Mouse (Mus musculus) testis, adult 2 months (tissue): Measurements from ENCODE around the gene Cxadr. TPM values are rescaled to one million over a fixed set of nuclear protein-coding genes. Genes with fewer than 3 reads are reported as not detected.
A peak's percentile ranks its signal among the peaks of the same experiment; 100 is the strongest.

Source experiments
- H3K27ac ChIP-seq: fragments of 200-500 bp; 2 replicates; pipeline ENCODE4 v1.5.1; 2012; ENCODE audit warnings: low read depth, low read length; ENCODE audit not compliant: control insufficient read depth, insufficient read depth
- H3K27me3 ChIP-seq: fragments of 200-500 bp; 2 replicates; pipeline ENCODE4 v1.6.1; 2012; ENCODE audit warnings: mild to moderate bottlenecking, low read length, moderate library complexity; ENCODE audit not compliant: control insufficient read depth, insufficient read depth
- H3K36me3 ChIP-seq: fragments of 200-500 bp; 2 replicates; pipeline ENCODE4 v1.6.1; 2012; ENCODE audit warnings: mild to moderate bottlenecking, low read length; ENCODE audit not compliant: control insufficient read depth, insufficient read depth
- H3K4me1 ChIP-seq: fragments of 200-500 bp; 2 replicates; pipeline ENCODE4 v1.6.1; 2012; ENCODE audit warnings: low read length; ENCODE audit not compliant: control insufficient read depth, insufficient read depth
- H3K4me3 ChIP-seq: fragments of 200-500 bp; 2 replicates; pipeline ENCODE4 v1.5.1; 2012; ENCODE audit warnings: low read depth, mild to moderate bottlenecking, low read length, moderate library complexity, mixed read lengths; ENCODE audit not compliant: control insufficient read depth
- CTCF ChIP-seq: fragments of 200-500 bp; IDR thresholded peaks from 2 replicates; pipeline ENCODE4 v1.5.1; 2012; ENCODE audit warnings: low read depth, mild to moderate bottlenecking, inconsistent platforms, low read length, moderate library complexity; ENCODE audit not compliant: control insufficient read depth, insufficient read depth, insufficient replicate concordance
- POLR2A ChIP-seq: fragments of 200-500 bp; IDR thresholded peaks from 2 replicates; pipeline ENCODE4 v1.6.1; 2012; ENCODE audit warnings: low read depth, mild to moderate bottlenecking, inconsistent platforms, low read length, moderate library complexity; ENCODE audit not compliant: control insufficient read depth
- polyA plus RNA-seq: library from polyadenylated mRNA; depleted of rRNA; stranded (reverse); fragments of >200 nt; gene quantifications from 2 replicates; pipeline ENCODE4 v1.2.3, GENCODE M21; 2012; rRNA removed

The Cxadr gene
- polyA plus RNA-seq, 1 experiment: 0.93 TPM

DNA sequence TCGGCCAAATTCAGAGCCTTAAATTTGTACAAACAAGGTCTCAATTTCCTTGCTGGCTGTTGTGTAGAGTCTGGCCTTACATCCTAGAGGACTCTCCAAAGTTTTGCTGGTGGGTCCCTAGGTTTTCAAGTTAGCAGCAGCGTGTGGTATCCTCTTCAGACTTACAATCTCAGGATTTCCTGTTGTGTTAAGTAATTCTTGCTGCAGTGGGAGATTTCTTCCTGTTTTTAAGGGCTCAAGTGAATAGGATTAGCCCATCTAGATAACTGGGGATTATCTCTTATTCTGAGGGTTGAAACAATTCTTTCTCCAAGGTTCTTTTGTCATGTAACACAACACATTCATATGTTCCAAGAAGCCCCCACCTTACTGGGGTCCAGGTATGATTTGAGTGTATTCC, 90.1 kb downstream of the Cxadr start:
- Histone ChIP-seq H3K27me3 (no peaks in the 10 kb centered on the region), H3K27ac (no peak overlapping the region), H3K36me3 (no peaks in the 10 kb centered on the region), H3K4me3 (no peak overlapping the region), H3K4me1 (no peaks in the 10 kb centered on the region)
- TF ChIP-seq CTCF (no peak), POLR2A (no peak)

DNA sequence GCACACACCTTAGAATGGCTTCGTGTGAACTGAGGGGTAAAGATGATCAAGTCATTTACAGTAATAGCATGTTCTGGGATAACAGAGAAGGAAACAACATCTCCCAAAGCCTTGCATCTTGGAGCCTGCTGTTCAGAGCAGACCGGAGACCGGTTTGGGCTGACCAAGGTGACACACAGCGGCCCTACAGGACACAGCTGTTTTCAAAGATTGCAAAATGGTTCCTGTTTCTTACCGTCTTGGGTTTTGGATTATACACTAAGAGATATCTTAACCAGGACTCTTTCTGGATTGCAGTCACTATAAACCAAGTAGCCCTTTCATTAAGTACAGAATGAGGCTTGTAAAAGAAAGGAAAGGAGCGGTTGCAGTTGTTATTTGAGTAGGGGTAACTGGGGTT, 97.4 kb downstream of the Cxadr start:
- Histone ChIP-seq H3K27me3 (no peaks in the 10 kb centered on the region), H3K27ac (no peak overlapping the region), H3K4me1 (peaks cover 3% of the 10 kb centered on the region; the same call in 1 of the 2 replicates), H3K4me3 (no peak overlapping the region), H3K36me3 (no peaks in the 10 kb centered on the region)
- TF ChIP-seq POLR2A: no peak
- no peak for TF ChIP-seq CTCF

DNA sequence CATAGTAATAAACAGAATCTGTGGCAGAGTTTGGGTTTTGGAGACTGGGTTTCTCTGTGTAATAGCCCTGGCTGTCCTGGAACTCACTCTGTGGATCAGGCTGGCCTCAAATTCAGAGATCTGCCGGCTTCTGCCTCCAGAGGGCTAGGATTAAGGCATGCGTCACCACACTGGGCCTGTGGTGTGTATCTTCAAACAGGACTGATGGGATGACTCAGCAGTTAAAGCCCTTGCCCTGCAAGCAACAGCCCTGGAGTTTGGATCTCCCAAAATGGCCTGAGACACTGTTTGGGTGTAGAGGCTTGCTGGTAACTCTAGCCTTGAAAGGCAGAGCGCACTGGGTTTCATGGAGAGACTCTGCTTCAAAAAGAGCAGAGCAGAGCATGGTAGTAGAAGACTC, 98.1 kb downstream of the Cxadr start:
- no peak overlapping the region for H3K4me3 ChIP-seq
- H3K4me1 ChIP-seq: peaks cover 3% of the 10 kb centered on the region; the same call in 1 of the 2 replicates
- no peak overlapping the region for H3K27ac ChIP-seq
- no peaks in the 10 kb centered on the region for H3K27me3 ChIP-seq
- no peaks in the 10 kb centered on the region for H3K36me3 ChIP-seq
- TF ChIP-seq CTCF: no peak

DNA sequence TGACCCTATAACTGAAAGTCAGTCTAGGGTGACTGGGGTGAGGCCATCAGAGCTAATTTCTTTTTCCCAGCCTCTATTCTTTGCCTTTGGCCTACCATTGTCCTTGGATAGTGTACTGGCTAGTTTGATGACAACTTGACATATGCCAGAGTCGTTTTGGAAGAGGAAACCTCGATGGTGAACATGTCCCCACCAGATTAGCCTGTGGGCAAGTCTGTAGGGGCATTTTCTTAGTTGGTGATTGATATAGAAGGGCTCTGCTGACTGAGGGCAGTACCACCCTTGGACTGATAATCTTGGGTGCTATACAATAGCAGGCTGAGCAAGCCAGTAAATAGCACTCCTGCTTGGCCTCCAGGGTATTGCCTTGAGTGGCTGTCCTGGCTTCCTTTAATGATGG, 101.0 kb downstream of the Cxadr start:
- Histone ChIP-seq H3K4me1 (no peaks in the 10 kb centered on the region), H3K27me3 (no peaks in the 10 kb centered on the region), H3K36me3 (no peaks in the 10 kb centered on the region), H3K4me3 (no peak overlapping the region), H3K27ac (no peak overlapping the region)
- TF ChIP-seq CTCF: no peak
- no peak for TF ChIP-seq POLR2A

DNA sequence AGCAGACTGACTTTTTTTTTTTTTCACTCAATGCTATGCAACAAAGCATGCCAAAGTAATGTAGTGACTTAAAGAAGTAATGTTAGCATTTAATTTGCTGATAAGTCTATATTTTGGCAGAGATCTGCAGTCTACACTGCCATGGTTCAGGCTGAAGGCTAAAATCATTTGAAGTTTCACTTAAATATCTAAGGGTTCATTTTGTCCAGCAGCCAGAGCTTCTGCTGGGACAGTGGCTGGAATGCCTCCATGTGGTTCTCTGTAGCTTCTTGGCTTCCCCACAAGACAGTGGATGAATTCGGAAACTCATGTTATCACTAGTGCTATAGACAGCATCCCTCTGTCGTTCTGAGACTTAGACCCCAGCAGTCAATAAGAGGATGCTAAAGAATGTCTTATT, 105.4 kb downstream of the Cxadr start:
- no peak overlapping the region for H3K27ac ChIP-seq
- H3K4me3 ChIP-seq: no peak overlapping the region
- no peaks in the 10 kb centered on the region for H3K36me3 ChIP-seq
- no peaks in the 10 kb centered on the region for H3K27me3 ChIP-seq
- TF ChIP-seq POLR2A (no peak), CTCF (no peak)
- H3K4me1 ChIP-seq: peaks cover 2% of the 10 kb centered on the region

DNA sequence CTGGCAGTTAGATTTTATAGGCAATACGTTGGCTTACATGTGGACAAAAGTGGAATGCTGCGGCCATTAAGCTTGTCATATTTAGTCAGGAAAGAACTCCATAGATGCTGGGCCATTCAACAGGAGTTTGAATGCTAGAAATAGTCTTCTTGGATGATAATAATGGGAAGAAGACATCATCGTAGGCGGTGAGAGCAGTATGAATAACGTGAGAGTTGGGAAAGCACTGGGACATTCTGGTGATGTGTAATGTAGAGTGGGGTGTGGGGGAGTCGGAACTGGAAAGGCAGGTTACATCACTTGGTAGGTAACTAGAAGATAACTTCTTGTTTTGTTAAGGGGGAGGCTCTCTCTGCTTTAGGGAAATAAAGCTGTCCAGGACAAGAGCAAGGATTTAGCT, 106.6 kb downstream of the Cxadr start:
- no peak for TF ChIP-seq CTCF
- no peak for TF ChIP-seq POLR2A
- peaks cover 2% of the 10 kb centered on the region for H3K4me1 ChIP-seq
- H3K4me3 ChIP-seq: peak overlapping the region; percentile 23; the same call in 1 of the 2 replicates
- H3K27ac ChIP-seq: no peak overlapping the region
- H3K27me3 ChIP-seq: no peaks in the 10 kb centered on the region
- H3K36me3 ChIP-seq: no peaks in the 10 kb centered on the region

Other genes starting within 250 kb of the Cxadr start
- gene Btg3, start 75.7 kb downstream of the Cxadr start, polyA plus RNA-seq: 6.0 and 7.7 TPM in 2 replicates